In the genomic region with DNA sequence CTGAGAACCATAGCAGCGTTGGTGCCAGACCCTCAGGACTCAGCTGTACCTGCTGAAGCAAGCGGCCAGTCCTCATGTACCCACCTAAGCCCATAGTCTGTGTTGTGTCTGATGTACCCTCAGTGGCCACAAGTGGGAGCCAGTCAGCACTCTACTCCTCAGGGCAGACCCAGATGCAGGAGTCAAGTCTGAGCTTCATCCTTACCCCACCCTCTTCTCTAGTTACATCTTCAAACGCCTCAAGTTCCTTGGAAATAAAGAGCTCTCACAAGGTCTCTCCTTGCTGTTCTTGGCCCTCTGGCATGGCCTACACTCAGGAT, we compare ENCODE assay signal across 7 mouse cellular contexts. TPM values are rescaled to one million over a fixed set of nuclear protein-coding genes. Genes with fewer than 3 reads are reported as not detected.
DNase-seq lines count a peak whose midpoint lies in the region; ATAC-seq and TF ChIP-seq lines count a peak whose summit lies in the region.

No protein-coding gene starts in this region.

- peaks cover 50% of the 10 kb centered on the region for H3K36me3 ChIP-seq in forebrain, embryonic 15.5 days
- H3K36me3 ChIP-seq in hindbrain, embryonic 14.5 days (replicated peaks; ENCODE audit: control insufficient read depth, insufficient read depth): peaks cover 76% of the 10 kb centered on the region

- H3K27ac ChIP-seq in forebrain, embryonic 15.5 days (replicated peaks): no peak overlapping the region
- no peak overlapping the region for H3K27ac ChIP-seq in hindbrain, embryonic 14.5 days
- no peak overlapping the region for H3K27ac ChIP-seq in left cerebral cortex, adult 2 months

- no peaks in the 10 kb centered on the region for H3K9me3 ChIP-seq in forebrain, embryonic 15.5 days
- no peaks in the 10 kb centered on the region for H3K9me3 ChIP-seq in hindbrain, embryonic 14.5 days (ENCODE audit: control insufficient read depth, low read length)

- no peaks in the 10 kb centered on the region for H3K27me3 ChIP-seq in forebrain, embryonic 15.5 days
- no peaks in the 10 kb centered on the region for H3K27me3 ChIP-seq in hindbrain, embryonic 14.5 days (ENCODE audit: control insufficient read depth, insufficient read depth, low read length)

- 57% methylated on average over 3 of the region's 3 CpGs for WGBS in forebrain, embryonic 15.5 days
- 55% methylated on average over 3 of the region's 3 CpGs for WGBS in hindbrain, embryonic 14.5 days

- H3K4me2 ChIP-seq in forebrain, embryonic 15.5 days (replicated peaks): no peak overlapping the region
- H3K4me2 ChIP-seq in hindbrain, embryonic 14.5 days (replicated peaks): no peak overlapping the region

- peak; percentile 64 for ATAC-seq in forebrain, embryonic 15.5 days (replicated peaks)
- ATAC-seq in hindbrain, embryonic 14.5 days (ENCODE audit: low FRiP score): peak; percentile 62; the same call in 1 of the 2 replicates

- no peak overlapping the region for H3K4me3 ChIP-seq in forebrain, embryonic 15.5 days
- H3K4me3 ChIP-seq in hindbrain, embryonic 14.5 days (replicated peaks; ENCODE audit: low read length): no peak overlapping the region
- H3K4me3 ChIP-seq in left cerebral cortex, adult 2 months: no peak overlapping the region

- no peak overlapping the region for H3K9ac ChIP-seq in forebrain, embryonic 15.5 days (replicated peaks)
- H3K9ac ChIP-seq in hindbrain, embryonic 14.5 days: no peak overlapping the region

- intact Hi-C loops in left cerebral cortex, adult 2 months (cut with DNase I): loop anchor here (2.0 to 5.0 kb wide), 2 partner anchors 40 kb away; a partner anchor contains a TSS

- peak; percentile 82 for TF ChIP-seq CTCF in left cerebral cortex, adult 2 months (IDR thresholded peaks at IDR 0.05)

- DNase-seq in NIH3T3 (ENCODE audit: low read depth): peak; percentile 83
- peak; percentile 57 for DNase-seq in cerebellum, adult 11-12 months
- DNase-seq in hindbrain, embryonic 14.5 days (ENCODE audit: low spot score): peak; percentile 66
- peak; percentile 71 for DNase-seq in left cerebral cortex, adult 2 months (ENCODE audit: extremely low spot score in 1 of 2, low spot score in 2 of 2)
- peak; percentile 71 to 81 for DNase-seq in lung, postnatal 4 days
- DNase-seq in right cerebral cortex, postnatal 36 days (ENCODE audit: low spot score in 2 of 2): peak; percentile 41 to 60

- H3K4me1 ChIP-seq in forebrain, embryonic 15.5 days: no peaks in the 10 kb centered on the region
- no peaks in the 10 kb centered on the region for H3K4me1 ChIP-seq in hindbrain, embryonic 14.5 days (replicated peaks; ENCODE audit: control insufficient read depth, insufficient read depth, low read length)

RNA-seq across cellular contexts. Expression of a gene that starts 9.2 kb away (rescaled TPM):
- polyA plus RNA-seq in forebrain, embryonic 15.5 days (2015; fragmentation: Nextera tagmentation; extraction: Ambion mirVana): 153 and 160 TPM in 2 replicates
- polyA plus RNA-seq in hindbrain, embryonic 14.5 days (2014; fragmentation: Nextera tagmentation; extraction: Ambion mirVana): 91.4 and 94.1 TPM in 2 replicates
- 10 to 100 TPM; 47.4 to 50.9 TPM for total RNA-seq in left cerebral cortex, adult 2 months (2021)

RNA-seq across cellular contexts. Expression of a gene that starts 9.4 kb away (rescaled TPM):
- polyA plus RNA-seq in forebrain, embryonic 15.5 days (2015; fragmentation: Nextera tagmentation; extraction: Ambion mirVana): 271 and 275 TPM in 2 replicates
- polyA plus RNA-seq in hindbrain, embryonic 14.5 days (2014; fragmentation: Nextera tagmentation; extraction: Ambion mirVana): 241 and 242 TPM in 2 replicates
- 100 to 1,000 TPM; 115 to 120 TPM for total RNA-seq in left cerebral cortex, adult 2 months (2021)

RNA-seq across cellular contexts. Expression of a gene that starts 35.8 kb away (rescaled TPM):
- 3.2 and 4.4 TPM in 2 replicates for polyA plus RNA-seq in forebrain, embryonic 15.5 days (2015; fragmentation: Nextera tagmentation; extraction: Ambion mirVana)
- 3.5 and 4.3 TPM in 2 replicates for polyA plus RNA-seq in hindbrain, embryonic 14.5 days (2014; fragmentation: Nextera tagmentation; extraction: Ambion mirVana)
- total RNA-seq in left cerebral cortex, adult 2 months (2021): 1 to 10 TPM; 3.3 to 4.0 TPM

RNA-seq across cellular contexts. Expression of a gene that starts 38.4 kb away (rescaled TPM):
- polyA plus RNA-seq in forebrain, embryonic 15.5 days (2015; fragmentation: Nextera tagmentation; extraction: Ambion mirVana): 652 and 676 TPM in 2 replicates
- 616 and 701 TPM in 2 replicates for polyA plus RNA-seq in hindbrain, embryonic 14.5 days (2014; fragmentation: Nextera tagmentation; extraction: Ambion mirVana)
- 100 to 1,000 TPM; 298 to 309 TPM for total RNA-seq in left cerebral cortex, adult 2 months (2021)

RNA-seq across cellular contexts. Expression of a gene that starts 39.9 kb away (rescaled TPM):
- polyA plus RNA-seq in forebrain, embryonic 15.5 days (2015; fragmentation: Nextera tagmentation; extraction: Ambion mirVana): 34.6 and 35.1 TPM in 2 replicates
- polyA plus RNA-seq in hindbrain, embryonic 14.5 days (2014; fragmentation: Nextera tagmentation; extraction: Ambion mirVana): 42.4 and 42.9 TPM in 2 replicates
- 10 to 100 TPM; 20.5 to 21.5 TPM for total RNA-seq in left cerebral cortex, adult 2 months (2021)
